Mouse (Mus musculus) E14TG2a.4 (cell line): ENCODE results near the gene Igflr1.

Experiments used
- H3K27me3 ChIP-seq: 2 replicates; pipeline ENCODE4 v1.6.1; 2014; ENCODE audit warnings: low read length, control low read depth; ENCODE audit not compliant: insufficient read depth
- H3K36me3 ChIP-seq: 2 replicates; pipeline ENCODE4 v1.6.1; 2014; ENCODE audit warnings: low read length, control low read depth; ENCODE audit not compliant: insufficient read depth
- H3K4me1 ChIP-seq: replicated peaks from 2 replicates; pipeline ENCODE4 v1.6.1; 2014; ENCODE audit warnings: low read depth, low read length, control low read depth
- H3K4me3 ChIP-seq: replicated peaks from 2 replicates; pipeline ENCODE4 v1.5.1; 2014; ENCODE audit warnings: mild to moderate bottlenecking, low read length
- H3K9me3 ChIP-seq: 2 replicates; pipeline ENCODE4 v1.6.1; 2014; ENCODE audit warnings: low read length, control low read depth
- CTCF ChIP-seq: conservative IDR thresholded peaks from 2 replicates; pipeline ENCODE4 v1.5.1; 2014; ENCODE audit warnings: low read length
- NANOG ChIP-seq: IDR thresholded peaks from 2 replicates; pipeline ENCODE4 v1.6.1; 2014; ENCODE audit warnings: borderline replicate concordance, low read length, mixed read lengths
- POU5F1 ChIP-seq: IDR thresholded peaks from 2 replicates; pipeline ENCODE4 v1.6.1; 2014; ENCODE audit warnings: low read length, borderline replicate concordance

The Igflr1 gene

DNA sequence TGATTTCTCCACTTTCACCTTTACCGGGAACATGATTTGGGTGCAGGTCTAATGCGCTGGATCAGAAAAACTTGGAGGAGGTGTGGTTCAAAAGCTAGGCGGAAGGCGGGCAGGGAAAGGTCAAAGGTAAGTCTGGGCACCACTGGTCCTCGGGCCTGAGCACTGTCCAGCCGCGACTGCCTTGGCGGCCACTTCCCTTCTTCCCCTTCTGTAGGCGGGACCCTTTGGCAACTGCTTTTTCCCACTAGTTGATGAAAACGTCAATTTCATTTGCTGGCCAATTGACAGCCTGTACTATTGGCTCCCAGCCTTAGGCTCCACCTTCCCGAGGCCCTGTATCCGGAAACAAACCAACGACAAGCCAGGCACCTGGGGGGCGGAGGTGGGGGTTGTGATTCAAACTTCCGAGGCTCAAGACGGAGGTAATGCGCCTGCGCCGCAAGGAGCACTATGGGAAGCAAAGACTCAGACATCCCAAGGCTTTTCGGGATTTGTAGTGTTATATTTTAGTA, 5.7 kb upstream of the Igflr1 start, which contains the start of gene Lin37:
Gene Lin37 (minus strand): TSS at position 396 of the 512 bp plus-strand sequence.
- Histone ChIP-seq H3K9me3 (no peaks in the 10 kb centered on the region), H3K36me3 (peaks cover 44% of the 10 kb centered on the region), H3K4me1 (peaks cover 73% of the 10 kb centered on the region), H3K27me3 (no peaks in the 10 kb centered on the region), H3K4me3 (peak within 1 kb of the TSS; percentile 90)
- no peak for TF ChIP-seq CTCF
- TF ChIP-seq NANOG: no peak
- TF ChIP-seq POU5F1: no peak

DNA sequence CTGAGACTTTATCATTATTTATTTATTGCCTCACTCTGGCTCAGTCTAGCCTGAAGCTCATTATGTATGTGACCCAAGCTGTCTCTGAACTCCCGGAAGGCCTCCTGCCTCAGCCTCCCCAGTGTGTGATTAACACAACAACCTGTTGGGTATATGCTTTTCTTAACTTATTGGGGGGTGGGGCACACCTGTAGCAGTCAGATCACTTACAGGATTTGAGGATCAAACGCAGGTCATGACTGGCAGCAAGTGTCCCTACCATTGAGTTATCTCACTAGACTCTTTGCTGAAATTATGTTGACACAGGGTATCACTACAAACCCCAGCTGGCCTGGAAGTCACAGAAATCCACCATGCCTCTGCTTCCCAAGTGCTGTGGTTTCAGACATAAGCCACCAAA, 4.9 kb upstream of the Igflr1 start:
- no peaks in the 10 kb centered on the region for H3K9me3 ChIP-seq
- H3K27me3 ChIP-seq: no peaks in the 10 kb centered on the region
- H3K4me1 ChIP-seq: peaks cover 74% of the 10 kb centered on the region
- H3K36me3 ChIP-seq: peaks cover 44% of the 10 kb centered on the region
- TF ChIP-seq POU5F1: no peak
- no peak for TF ChIP-seq NANOG
- TF ChIP-seq CTCF: no peak
- no peak overlapping the region for H3K4me3 ChIP-seq

DNA sequence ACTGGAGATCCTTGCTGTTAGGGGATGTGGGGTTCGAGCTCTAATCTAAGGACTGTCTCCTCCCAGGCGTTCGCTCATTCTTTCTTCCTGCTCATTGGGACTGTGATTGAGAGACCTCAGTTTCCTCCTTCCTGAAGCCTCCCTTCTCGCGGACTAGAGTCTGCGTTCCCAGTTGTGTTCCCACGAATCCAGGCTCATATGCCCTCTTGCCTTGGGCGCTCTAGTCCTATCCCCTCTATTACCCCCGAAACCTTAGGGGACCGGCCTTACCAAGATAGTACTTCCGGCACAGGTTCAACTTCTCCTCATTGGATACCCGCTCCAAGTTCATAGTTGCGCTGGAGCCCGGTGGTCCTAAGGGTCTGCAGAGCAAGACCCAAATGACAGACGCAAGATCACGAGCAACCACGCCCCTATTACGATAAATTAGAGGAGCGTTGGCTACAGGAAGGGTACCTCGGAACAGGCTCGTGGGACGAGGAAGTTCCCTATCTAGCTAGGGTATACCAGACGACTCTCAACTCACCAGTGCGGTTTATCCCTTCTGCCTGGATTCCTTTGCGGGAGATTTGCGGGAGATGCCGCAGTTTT, 2.6 kb upstream of the Igflr1 start:
- TF ChIP-seq NANOG: no peak
- Histone ChIP-seq H3K36me3 (peaks cover 43% of the 10 kb centered on the region), H3K4me3 (peak overlapping the region; percentile 98)

DNA sequence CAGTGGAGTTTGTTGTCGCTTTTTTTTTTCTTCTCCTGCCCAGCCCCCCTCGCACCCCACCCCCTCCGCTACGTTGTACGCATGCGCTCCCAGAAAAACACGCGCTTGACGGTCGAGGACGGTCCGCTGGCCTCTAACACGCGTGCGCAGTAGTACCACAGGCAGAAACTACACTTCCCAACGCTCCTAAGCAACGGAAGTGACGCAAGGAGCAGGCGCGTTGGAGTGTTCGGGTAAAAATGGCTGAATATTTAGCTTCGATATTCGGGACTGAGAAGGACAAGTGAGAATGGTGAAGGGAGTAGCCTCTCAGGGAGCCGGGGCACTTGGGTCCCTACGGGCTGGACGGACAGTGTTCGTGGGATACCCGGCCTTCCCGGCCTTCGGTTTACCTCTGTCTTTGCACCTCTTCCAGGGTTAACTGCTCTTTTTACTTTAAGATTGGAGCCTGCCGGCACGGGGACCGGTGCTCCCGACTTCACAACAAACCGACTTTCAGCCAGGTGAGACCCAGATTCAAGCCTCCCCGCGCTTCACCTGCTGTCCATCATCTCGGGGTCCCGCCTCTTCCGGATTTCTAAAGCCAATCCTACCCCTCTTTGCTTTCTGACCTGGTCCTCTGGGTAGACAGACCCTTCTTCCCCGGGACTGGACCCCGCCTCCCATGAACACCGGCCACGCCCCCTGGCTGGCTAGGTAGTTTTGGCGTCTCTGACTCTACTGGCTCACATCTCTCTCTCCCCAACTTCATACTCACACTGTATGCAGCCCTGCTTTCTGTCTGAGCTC, 1.9 kb upstream of the Igflr1 start, which contains the start of the genes U2af1l4, Gm49396 and Psenen:
Gene U2af1l4 (plus strand): TSS at position 185 of the 789 bp plus-strand sequence.
Gene Gm49396 (plus strand): TSS at position 228 of the 789 bp plus-strand sequence.
Gene Psenen (minus strand): TSS at position 511 of the 789 bp plus-strand sequence.
- Histone ChIP-seq H3K36me3 (peaks cover 45% of the 10 kb centered on the region), H3K4me3 (peak within 1 kb of the TSS; percentile 98), H3K9me3 (no peaks in the 10 kb centered on the region), H3K4me1 (peaks cover 72% of the 10 kb centered on the region), H3K27me3 (no peaks in the 10 kb centered on the region)
- no peak for TF ChIP-seq CTCF
- no peak for TF ChIP-seq NANOG
- no peak for TF ChIP-seq POU5F1

More for the DNA sequence above, 2.6 kb upstream of the Igflr1 start:
- Histone ChIP-seq H3K4me1 (peaks cover 75% of the 10 kb centered on the region), H3K9me3 (no peaks in the 10 kb centered on the region), H3K27me3 (no peaks in the 10 kb centered on the region)

DNA sequence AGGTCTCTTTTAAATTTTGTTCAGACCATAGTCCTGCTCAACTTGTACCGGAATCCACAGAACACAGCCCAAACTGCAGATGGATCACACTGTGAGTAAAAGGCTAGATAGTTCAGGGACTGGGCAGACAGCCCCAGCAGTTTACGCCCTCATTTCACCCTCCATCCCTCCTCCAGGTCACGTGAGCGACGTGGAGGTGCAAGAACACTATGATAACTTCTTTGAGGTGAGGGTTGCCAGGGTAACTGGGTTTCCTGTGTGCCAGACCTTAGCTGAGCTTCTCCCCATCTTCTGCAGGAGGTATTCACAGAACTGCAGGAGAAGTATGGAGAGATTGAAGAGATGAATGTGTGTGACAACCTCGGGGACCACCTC, 1.3 kb upstream of the Igflr1 start:
- H3K4me1 ChIP-seq: peaks cover 68% of the 10 kb centered on the region
- TF ChIP-seq NANOG (no peak), CTCF (no peak), POU5F1 (no peak)
- no peaks in the 10 kb centered on the region for H3K27me3 ChIP-seq

DNA sequence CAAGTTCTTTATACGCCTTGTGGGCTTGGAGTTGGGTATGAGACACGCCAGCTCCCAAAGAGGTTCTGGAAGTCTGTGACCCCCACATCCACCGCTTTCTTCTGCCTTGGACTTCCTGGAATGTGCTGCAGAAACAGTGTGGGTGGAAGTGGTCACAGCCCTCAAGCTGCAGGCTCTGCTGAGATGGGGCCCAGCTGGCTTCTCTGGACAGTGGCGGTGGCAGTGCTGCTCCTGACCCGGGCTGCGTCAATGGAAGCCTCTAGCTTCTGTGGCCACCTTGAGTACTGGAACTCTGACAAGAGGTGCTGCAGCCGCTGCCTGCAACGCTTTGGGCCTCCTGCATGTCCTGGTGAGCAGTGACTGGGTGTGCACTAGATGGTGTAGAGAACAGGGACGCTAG, 806 bp downstream of the Igflr1 start:
- Histone ChIP-seq H3K27me3 (no peaks in the 10 kb centered on the region), H3K4me3 (peak overlapping the region; percentile 53; the same call in 1 of the 2 replicates), H3K9me3 (no peaks in the 10 kb centered on the region), H3K4me1 (peaks cover 59% of the 10 kb centered on the region), H3K36me3 (peaks cover 72% of the 10 kb centered on the region)
- TF ChIP-seq CTCF: no peak
- no peak for TF ChIP-seq POU5F1
- no peak for TF ChIP-seq NANOG

More for the DNA sequence above, 1.3 kb upstream of the Igflr1 start:
- Histone ChIP-seq H3K9me3 (no peaks in the 10 kb centered on the region), H3K4me3 (peak overlapping the region; percentile 98), H3K36me3 (peaks cover 51% of the 10 kb centered on the region)

DNA sequence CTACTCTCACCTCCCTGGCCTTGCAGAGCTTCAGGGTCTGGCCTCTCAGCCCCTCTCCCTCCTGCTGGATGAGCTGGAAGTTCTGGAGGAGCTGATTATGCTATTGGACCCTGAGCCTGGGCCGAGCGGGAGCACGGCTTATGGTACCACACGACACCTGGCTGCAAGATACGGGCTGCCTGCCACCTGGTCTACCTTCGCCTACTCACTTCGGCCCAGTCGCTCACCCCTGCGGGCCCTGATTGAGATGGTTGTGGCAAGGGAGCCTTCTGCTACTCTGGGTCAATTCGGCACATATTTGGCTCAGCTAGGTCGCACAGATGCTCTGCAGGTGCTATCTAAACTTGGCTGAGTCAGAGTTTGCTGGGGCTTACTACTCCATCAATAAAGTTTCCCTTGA, 2.3 kb downstream of the Igflr1 start:
- no peak for TF ChIP-seq NANOG
- TF ChIP-seq POU5F1: no peak
- no peak for TF ChIP-seq CTCF
- H3K9me3 ChIP-seq: no peaks in the 10 kb centered on the region
- H3K4me1 ChIP-seq: peaks cover 46% of the 10 kb centered on the region
- no peaks in the 10 kb centered on the region for H3K27me3 ChIP-seq
- peaks cover 82% of the 10 kb centered on the region for H3K36me3 ChIP-seq
- peak overlapping the region; percentile 1; the same call in 1 of the 2 replicates for H3K4me3 ChIP-seq

DNA sequence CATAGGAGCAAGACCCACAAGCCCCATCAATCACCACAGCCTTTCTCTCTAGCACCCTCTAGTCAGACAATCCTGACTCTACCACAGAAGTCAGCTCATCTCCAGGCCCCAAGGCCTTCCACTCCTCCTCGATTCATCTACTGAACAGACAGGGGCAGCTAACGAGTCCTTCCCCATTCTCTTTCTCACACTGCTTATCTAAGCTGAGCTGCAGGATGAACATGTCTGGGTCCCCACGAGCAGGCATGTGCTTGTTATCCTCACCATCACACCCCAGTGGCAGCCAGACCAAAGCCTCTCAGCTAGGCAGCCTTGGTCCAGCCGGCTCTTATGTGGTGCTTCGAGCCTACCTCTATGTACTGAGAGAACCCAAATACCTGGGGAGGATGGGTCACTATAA, 7.2 kb downstream of the Igflr1 start:
- Histone ChIP-seq H3K4me1 (peaks cover 17% of the 10 kb centered on the region), H3K27me3 (no peaks in the 10 kb centered on the region), H3K4me3 (no peak overlapping the region), H3K36me3 (peaks cover 98% of the 10 kb centered on the region), H3K9me3 (no peaks in the 10 kb centered on the region)
- no peak for TF ChIP-seq POU5F1
- no peak for TF ChIP-seq NANOG
- no peak for TF ChIP-seq CTCF
